Mouse (Mus musculus) stomach, postnatal 0 days (tissue): Measurements from ENCODE around the gene Gnai2. TPM values are rescaled to one million over a fixed set of nuclear protein-coding genes. Genes with fewer than 3 reads are reported as not detected.

Experiments used
- ATAC-seq: fragments of 200-750 bp; cut with Nextera tagmentation; 2 replicates; pipeline ENCODE4 v1.8.0; 2017; ENCODE audit not compliant: low FRiP score, low TSS enrichment
- DNase-seq: peaks from one replicate; pipeline ENCODE4 v3.0.0-alpha.2; 2016; ENCODE audit warnings: low spot score
- H3K27ac ChIP-seq: fragments of 300-500 bp; sonication (generic); replicated peaks from 2 replicates; pipeline ENCODE4 v1.5.1; 2014; ENCODE audit warnings: mild to moderate bottlenecking, control low read depth
- H3K27me3 ChIP-seq: fragments of 300-500 bp; sonication (generic); 2 replicates; pipeline ENCODE4 v1.6.1; 2014; ENCODE audit warnings: low read length; ENCODE audit not compliant: control insufficient read depth, insufficient read depth
- H3K36me3 ChIP-seq: fragments of 300-500 bp; sonication (generic); 2 replicates; pipeline ENCODE4 v1.6.1; 2014; ENCODE audit warnings: low read length, mixed read lengths; ENCODE audit not compliant: control insufficient read depth, insufficient read depth
- H3K4me1 ChIP-seq: fragments of 300-500 bp; sonication (generic); replicated peaks from 2 replicates; pipeline ENCODE4 v1.6.1; 2014; ENCODE audit warnings: antibody characterized with exemption; ENCODE audit not compliant: control insufficient read depth, insufficient read depth
- H3K4me2 ChIP-seq: fragments of 300-500 bp; sonication (generic); replicated peaks from 2 replicates; pipeline ENCODE4 v1.6.1; 2014; ENCODE audit warnings: low read depth, mild to moderate bottlenecking, control low read depth, moderate library complexity
- H3K4me3 ChIP-seq: fragments of 300-500 bp; sonication (generic); 2 replicates; pipeline ENCODE4 v1.5.1; 2014; ENCODE audit warnings: low read depth, low read length, control low read depth
- H3K9ac ChIP-seq: fragments of 300-500 bp; sonication (generic); 2 replicates; pipeline ENCODE4 v1.6.1; 2014; ENCODE audit warnings: mild to moderate bottlenecking, low read length, control low read depth, mixed read lengths
- H3K9me3 ChIP-seq: fragments of 300-500 bp; sonication (generic); 2 replicates; pipeline ENCODE4 v1.6.1; 2016; ENCODE audit warnings: low read length; ENCODE audit not compliant: control insufficient read depth
- CTCF ChIP-seq: IDR thresholded peaks from 2 replicates; pipeline ENCODE4 v1.5.1; 2016; ENCODE audit warnings: antibody characterized with exemption, low read depth, mild to moderate bottlenecking, moderate library complexity
- EP300 ChIP-seq: optimal IDR thresholded peaks from 2 replicates; pipeline ENCODE3; 2016; ENCODE audit warnings: antibody characterized with exemption
- WGBS: fragments of 180-500 bp; shearing (Covaris S2); extraction: QIAGEN DNeasy Blood & Tissue Kit; methylation state at CpG from one replicate; pipeline ENCODE4 v1.1.7; 2014; 5-methylcytosine and 5-hydroxymethylcytosine counted together
- polyA plus RNA-seq: library from polyadenylated mRNA; unstranded; fragments of >200 nt; fragmentation: Nextera tagmentation; extraction: Ambion mirVana; gene quantifications from 2 replicates; pipeline ENCODE4 v1.2.1, GENCODE M21; 2015

Gene Gnai2
- polyA plus RNA-seq, 1 experiment from 2014 or later = 189 TPM

DNA sequence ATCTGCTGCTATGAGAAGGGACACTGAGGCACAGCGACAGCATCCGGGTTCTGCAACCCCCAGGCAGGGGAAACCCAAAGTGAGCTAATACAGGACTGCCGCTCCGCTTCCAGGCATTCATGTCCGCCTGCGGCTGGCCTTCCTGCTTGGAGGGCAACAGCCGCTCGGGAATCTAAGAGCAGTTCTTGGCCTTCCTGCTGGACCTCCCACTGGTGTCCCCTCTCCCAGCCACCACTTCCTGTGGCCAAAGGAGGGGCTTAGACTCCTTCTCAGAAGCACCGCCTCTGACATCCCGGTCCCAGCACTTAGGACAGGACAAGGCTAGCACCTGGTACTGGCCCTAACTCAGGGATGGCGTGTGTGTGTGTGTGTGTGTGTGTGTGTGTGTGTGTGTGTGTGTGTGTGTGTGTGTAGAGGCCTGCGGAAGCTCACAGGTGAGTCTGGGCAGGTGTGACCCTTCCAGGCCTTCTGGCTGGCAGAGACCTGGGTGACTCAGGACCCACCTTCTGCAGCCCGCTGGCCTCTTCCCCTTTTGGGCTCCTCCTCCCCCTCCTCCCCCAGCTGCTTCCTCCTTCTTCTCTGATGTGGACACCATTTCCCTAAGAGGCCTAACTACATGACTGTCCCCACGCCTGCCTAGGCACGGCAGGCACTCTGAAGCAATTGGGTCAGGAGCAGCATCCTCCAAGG is 6.3 kb downstream of the Gnai2 start:
- Histone ChIP-seq H3K9ac (peak overlapping the region; percentile 35; the same call in 1 of the 2 replicates), H3K4me1 (peaks cover 28% of the 10 kb centered on the region), H3K36me3 (peaks cover 5% of the 10 kb centered on the region; the same call in 1 of the 2 replicates), H3K9me3 (no peaks in the 10 kb centered on the region), H3K27ac (peak overlapping the region; percentile 82), H3K4me3 (no peak overlapping the region), H3K27me3 (no peaks in the 10 kb centered on the region), H3K4me2 (0 out of 2 replicates have a peak overlapping the region, but pooled peaks have one; percentile 8)
- no peak for DNase-seq
- no peak for ATAC-seq
- WGBS = 49% methylated on average over 15 of the region's 15 CpGs
- TF ChIP-seq CTCF = no peak
- no peak for TF ChIP-seq EP300

DNA sequence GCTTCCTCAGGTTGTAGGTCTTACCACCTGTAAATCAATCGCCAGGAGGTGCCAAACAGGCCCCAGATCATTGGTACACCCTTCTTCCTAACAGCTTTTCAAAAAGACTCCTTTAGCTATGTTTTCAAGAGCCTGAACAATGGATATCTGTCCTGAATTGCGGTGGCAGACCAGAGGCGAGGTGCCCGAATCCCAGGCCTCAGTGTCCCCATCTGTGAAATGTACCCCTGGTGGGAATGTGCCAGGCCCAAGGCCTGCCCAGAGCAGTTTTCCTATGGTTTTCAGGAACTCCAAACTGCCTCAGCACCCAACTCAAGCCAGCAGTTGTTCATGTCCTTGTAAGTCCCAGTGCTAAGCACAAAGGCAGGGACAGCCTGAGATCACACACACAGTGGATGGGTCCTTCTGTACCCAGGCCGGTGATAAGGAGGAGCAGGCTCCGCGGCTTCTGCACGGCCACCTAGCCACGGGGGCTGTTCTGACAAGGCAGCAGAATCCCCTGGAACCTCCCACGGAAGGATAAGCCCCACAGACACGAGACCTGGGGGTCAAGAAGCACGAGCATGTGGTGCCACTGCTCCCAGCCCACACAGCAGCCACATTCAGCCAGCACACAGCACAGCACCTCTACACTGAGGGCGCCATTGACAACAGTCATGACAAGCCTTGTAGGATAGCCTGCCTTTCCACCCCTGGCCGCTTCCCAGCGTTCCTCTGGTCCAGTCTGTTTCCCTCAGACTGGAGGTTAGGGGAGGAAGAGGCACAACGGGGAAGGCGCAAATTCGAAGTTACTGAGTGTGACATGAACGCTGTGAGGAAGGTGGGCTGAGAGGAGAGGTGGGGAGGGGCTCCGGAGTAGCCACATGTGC is 7.5 kb downstream of the Gnai2 start:
- WGBS = 42% methylated on average over 20 of the region's 20 CpGs
- DNase-seq (no peak), ATAC-seq (no peak)
- TF ChIP-seq EP300 = no peak
- no peak for TF ChIP-seq CTCF
- peak overlapping the region; percentile 48 for H3K9ac ChIP-seq
- no peak overlapping the region for H3K4me3 ChIP-seq
- H3K36me3 ChIP-seq = peaks cover 5% of the 10 kb centered on the region; the same call in 1 of the 2 replicates
- H3K27ac ChIP-seq = peak overlapping the region; percentile 82
- H3K27me3 ChIP-seq = no peaks in the 10 kb centered on the region
- H3K9me3 ChIP-seq = no peaks in the 10 kb centered on the region
- H3K4me1 ChIP-seq = peaks cover 23% of the 10 kb centered on the region
- peak overlapping the region; percentile 8; the same call in 1 of the 2 replicates for H3K4me2 ChIP-seq

DNA sequence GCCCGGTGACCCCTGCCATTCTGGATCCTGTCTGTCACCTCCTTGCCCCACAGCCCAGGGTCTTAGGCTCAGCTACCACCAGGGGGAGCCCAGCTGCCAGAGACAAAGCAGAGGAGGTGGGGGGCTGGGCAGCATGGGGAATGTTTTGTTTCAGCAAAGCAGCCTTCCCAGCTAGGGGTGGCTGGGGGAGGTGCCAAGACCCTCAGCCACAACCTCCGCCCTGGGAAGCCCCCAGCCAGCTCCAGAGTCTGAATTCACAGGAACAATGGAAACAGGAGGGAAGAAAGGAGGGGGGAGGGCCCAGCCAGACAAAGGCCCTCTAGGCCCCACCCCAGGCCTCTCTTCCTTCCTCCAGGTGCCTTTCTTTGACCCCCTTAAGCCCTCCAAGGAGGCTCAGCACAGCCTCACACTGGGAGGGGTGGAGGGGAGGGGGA is 8.3 kb downstream of the Gnai2 start:
- no peak for TF ChIP-seq EP300
- TF ChIP-seq CTCF = peak; percentile 98
- H3K9me3 ChIP-seq = no peaks in the 10 kb centered on the region
- H3K27me3 ChIP-seq = no peaks in the 10 kb centered on the region
- peaks cover 5% of the 10 kb centered on the region; the same call in 1 of the 2 replicates for H3K36me3 ChIP-seq
- peak; percentile 89 for DNase-seq
- no peak overlapping the region for H3K4me3 ChIP-seq
- ATAC-seq = peak; percentile 51
- peak overlapping the region; percentile 48 for H3K9ac ChIP-seq
- peak overlapping the region; percentile 82 for H3K27ac ChIP-seq
- H3K4me2 ChIP-seq = 0 out of 2 replicates have a peak overlapping the region, but pooled peaks have one; percentile 27
- 0% methylated on average over 2 of the region's 2 CpGs for WGBS
- H3K4me1 ChIP-seq = peaks cover 20% of the 10 kb centered on the region

DNA sequence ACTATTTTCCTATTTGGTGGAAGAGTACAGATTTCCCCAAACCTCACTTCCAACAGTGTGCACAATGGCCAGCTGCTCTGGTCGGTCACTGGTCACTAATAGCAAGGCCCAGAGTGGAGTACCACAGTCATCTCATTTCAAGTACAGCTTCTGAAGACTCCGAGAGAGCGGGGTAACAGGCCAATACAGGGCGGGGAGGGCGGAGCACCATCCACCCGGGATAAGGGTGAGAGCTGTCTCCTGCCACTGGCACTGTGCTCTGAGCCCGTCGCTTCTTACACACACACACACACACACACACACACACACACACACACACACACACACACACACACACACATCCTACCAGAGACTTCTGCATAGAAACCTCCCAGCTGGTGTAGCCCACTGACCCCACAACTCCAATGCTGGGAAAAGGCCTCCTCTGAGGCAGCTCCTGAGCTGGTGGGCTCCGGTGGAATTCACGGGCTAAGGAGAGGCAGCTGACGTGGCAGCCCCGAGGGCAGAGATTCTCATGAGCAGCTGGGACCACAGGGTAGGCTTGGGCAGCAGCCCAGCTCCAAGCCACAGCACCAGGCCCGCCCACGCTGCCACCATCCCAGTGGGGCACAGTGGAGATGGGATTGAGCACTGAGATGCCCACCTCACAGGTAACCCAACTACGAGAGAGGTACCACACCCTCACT is 8.9 kb downstream of the Gnai2 start:
- DNase-seq = no peak

DNA sequence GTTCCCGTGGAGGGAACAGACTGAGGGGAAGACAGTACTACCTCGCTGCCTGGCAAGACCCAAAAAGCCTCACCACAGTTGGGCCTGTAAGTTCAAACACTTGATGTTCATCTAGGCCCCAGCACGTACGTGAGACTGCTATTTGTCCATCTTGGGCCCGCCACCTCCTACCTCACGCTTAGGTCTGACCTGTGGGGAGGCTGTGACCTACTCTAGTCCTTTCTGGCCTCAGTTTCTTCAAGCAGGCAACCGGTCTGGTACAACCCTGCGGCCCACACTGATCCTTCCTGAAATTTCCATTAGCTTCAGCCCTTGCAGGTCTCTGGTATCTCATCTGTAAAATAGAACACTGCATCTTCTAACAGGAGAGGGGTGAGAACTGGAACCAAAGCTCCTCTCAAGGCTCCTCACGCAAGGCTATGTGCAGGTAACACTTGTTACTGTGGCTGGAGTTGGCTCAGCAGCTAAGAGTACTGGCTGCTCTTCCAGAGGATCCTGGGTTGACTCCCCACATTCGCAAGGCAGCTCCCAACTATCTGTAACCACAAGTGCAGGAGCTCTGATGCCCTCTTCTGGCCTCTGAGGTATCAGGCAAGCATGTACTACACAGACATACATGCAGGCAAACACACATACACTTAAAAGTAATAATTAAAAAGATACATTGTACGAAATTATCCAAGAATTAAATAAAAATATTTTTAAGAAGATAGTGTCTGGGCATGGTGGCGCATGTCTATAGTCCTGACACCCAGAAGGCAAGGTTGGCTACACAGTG is 9.6 kb downstream of the Gnai2 start:
- Histone ChIP-seq H3K27me3 (no peaks in the 10 kb centered on the region), H3K27ac (peak overlapping the region; percentile 82), H3K4me1 (peaks cover 18% of the 10 kb centered on the region), H3K4me3 (no peak overlapping the region), H3K9ac (no peak overlapping the region), H3K9me3 (no peaks in the 10 kb centered on the region), H3K4me2 (no peak overlapping the region), H3K36me3 (peaks cover 5% of the 10 kb centered on the region; the same call in 1 of the 2 replicates)
- TF ChIP-seq CTCF (peak; percentile 61), EP300 (no peak)
- WGBS = 90% methylated on average over 12 of the region's 12 CpGs
- DNase-seq (no peak), ATAC-seq (no peak)

More for the DNA sequence above, 8.9 kb downstream of the Gnai2 start:
- no peaks in the 10 kb centered on the region for H3K27me3 ChIP-seq
- peak overlapping the region; percentile 27; the same call in 1 of the 2 replicates for H3K4me2 ChIP-seq
- no peaks in the 10 kb centered on the region for H3K9me3 ChIP-seq
- WGBS = 44% methylated on average over 14 of the region's 15 CpGs
- H3K27ac ChIP-seq = peak overlapping the region; percentile 82
- no peak overlapping the region for H3K4me3 ChIP-seq
- no peak for ATAC-seq
- peaks cover 5% of the 10 kb centered on the region; the same call in 1 of the 2 replicates for H3K36me3 ChIP-seq
- no peak for TF ChIP-seq CTCF
- no peak for TF ChIP-seq EP300
- H3K9ac ChIP-seq = peak overlapping the region; percentile 48; the same call in 1 of the 2 replicates
- peaks cover 20% of the 10 kb centered on the region for H3K4me1 ChIP-seq
